In the genomic region with DNA sequence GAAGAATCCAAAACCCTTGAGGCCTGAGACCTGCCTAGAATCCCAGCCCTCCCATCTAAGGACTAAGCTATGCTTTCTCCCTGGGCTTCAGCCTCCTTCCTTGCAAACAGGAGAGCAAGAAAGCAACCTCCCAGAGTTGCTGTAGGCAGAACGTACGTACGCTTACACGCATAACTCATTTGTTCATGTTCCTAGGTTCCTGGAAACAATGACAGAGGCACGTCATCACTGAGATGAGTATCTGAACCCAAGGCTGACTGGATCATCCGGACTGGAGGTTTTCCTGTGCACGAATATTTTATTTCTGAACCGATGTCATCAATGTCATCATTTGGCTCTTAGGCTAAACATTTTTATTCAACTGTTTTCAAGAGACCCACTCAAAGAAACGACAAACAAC, we compare ENCODE assay signal across 8 mouse cellular contexts. TPM values are rescaled to one million over a fixed set of nuclear protein-coding genes. Genes with fewer than 3 reads are reported as not detected.
DNase-seq lines count a peak whose midpoint lies in the region; ATAC-seq and TF ChIP-seq lines count a peak whose summit lies in the region.
"Had no signal": no experiment of that assay in that cellular context is flagged by ENCODE, and none has a peak within 500 bp of the region (broad histone marks: within the 10 kb centered on the region; RNA-seq: fewer than 3 reads in every experiment).

No protein-coding gene starts in this region.

- intact Hi-C loops in heart, postnatal 10 days (cut with DNase I): no loop called here

- no peak for ATAC-seq in heart, embryonic 15.5 days (replicated peaks; ENCODE audit: insufficient number of reproducible peaks, insufficient read depth, low FRiP score, low read depth)

- H3K4me3 ChIP-seq in heart, embryonic 15.5 days: peak overlapping the region; percentile 84
- peak overlapping the region; percentile 71 for H3K4me3 ChIP-seq in E14TG2a.4 (replicated peaks; ENCODE audit: low read length)

- TF ChIP-seq CTCF in E14TG2a.4 (conservative IDR thresholded peaks at IDR 0.05; ENCODE audit: low read length): no peak

- H3K9ac ChIP-seq in heart, embryonic 15.5 days: 0 out of 2 replicates have a peak overlapping the region, but pooled peaks have one; percentile 5

- peak overlapping the region; percentile 8; the same call in 1 of the 2 replicates for H3K27ac ChIP-seq in heart, embryonic 15.5 days

- H3K36me3 ChIP-seq in heart, embryonic 15.5 days: peaks cover 5% of the 10 kb centered on the region
- H3K36me3 ChIP-seq in E14TG2a.4 (ENCODE audit: insufficient read depth, low read length): peaks cover 47% of the 10 kb centered on the region

- no peaks in the 10 kb centered on the region for H3K9me3 ChIP-seq in heart, embryonic 15.5 days (replicated peaks)
- H3K9me3 ChIP-seq in E14TG2a.4 (ENCODE audit: low read length): no peaks in the 10 kb centered on the region

- no peak for DNase-seq in heart, postnatal 10 days
- DNase-seq in CD4-positive helper T cell, adult 2 months (ENCODE audit: low read depth, low spot score): peak; percentile 65
- DNase-seq in induced T-regulatory cell, adult 2 months (ENCODE audit: low read depth): peak; percentile 80
- no peak for DNase-seq in lung, postnatal 4 days
- DNase-seq in urinary bladder, postnatal 25 days (ENCODE audit: low spot score): no peak
- DNase-seq: embryo, embryonic 11 days had no signal

- no peaks in the 10 kb centered on the region for H3K27me3 ChIP-seq in heart, embryonic 15.5 days
- H3K27me3 ChIP-seq in E14TG2a.4 (ENCODE audit: insufficient read depth, low read length): no peaks in the 10 kb centered on the region

- H3K4me1 ChIP-seq in heart, embryonic 15.5 days (replicated peaks): peaks cover 41% of the 10 kb centered on the region
- H3K4me1 ChIP-seq in E14TG2a.4 (replicated peaks; ENCODE audit: low read depth, low read length): peaks cover 77% of the 10 kb centered on the region

- peak overlapping the region; percentile 79 for H3K4me2 ChIP-seq in heart, embryonic 15.5 days

- 67% methylated on average over 9 of the region's 9 CpGs for WGBS in heart, embryonic 15.5 days

RNA-seq across cellular contexts. Expression of gene Got1, which starts 2.4 kb away (rescaled TPM):
- polyA plus RNA-seq in heart, embryonic 15.5 days (2015; fragmentation: Nextera tagmentation; extraction: Ambion mirVana): 189 and 233 TPM in 2 replicates
- total RNA-seq in heart, postnatal 10 days (2021): 100 to 1,000 TPM; 438 to 489 TPM

Comparison
In these comparisons a context has a peak if more than half of its experiments do, and no peak if none do; other contexts are left out.
1. DNase-seq: peak in CD4-positive helper T cell, adult 2 months (single experiment) and induced T-regulatory cell, adult 2 months (single experiment); none in heart, postnatal 10 days (0 of 2), lung, postnatal 4 days (0 of 2) and urinary bladder, postnatal 25 days (single experiment).